Mouse (Mus musculus) thymus, adult 2 months (tissue): Measurements from ENCODE around the gene Pin4. TPM values are rescaled to one million over a fixed set of nuclear protein-coding genes. Genes with fewer than 3 reads are reported as not detected.
"Not testable (repeated sequence)": the region's sequence is repeated elsewhere in the genome, so short reads cannot be mapped to it uniquely, and the experiment has no call there.

Source experiments
- DNase-seq: peaks from one replicate; pipeline ENCODE4 v3.0.0; 2021
- H3K27ac ChIP-seq: fragments of 200-500 bp; 2 replicates; pipeline ENCODE4 v1.5.1; 2012; ENCODE audit warnings: low read length, control low read depth; ENCODE audit not compliant: control insufficient read depth, insufficient read depth
- H3K27me3 ChIP-seq: fragments of 200-500 bp; 2 replicates; pipeline ENCODE4 v1.6.1; 2012; ENCODE audit warnings: mild to moderate bottlenecking, low read length, moderate library complexity, mixed read lengths; ENCODE audit not compliant: control insufficient read depth, insufficient read depth
- H3K36me3 ChIP-seq: fragments of 200-500 bp; 2 replicates; pipeline ENCODE4 v1.6.1; 2012; ENCODE audit warnings: mild to moderate bottlenecking, low read length, moderate library complexity; ENCODE audit not compliant: control insufficient read depth, insufficient read depth
- H3K4me1 ChIP-seq: fragments of 200-500 bp; replicated peaks from 2 replicates; pipeline ENCODE4 v1.6.1; 2012; ENCODE audit warnings: low read length; ENCODE audit not compliant: control insufficient read depth, insufficient read depth
- H3K4me3 ChIP-seq: fragments of 200-500 bp; 2 replicates; pipeline ENCODE4 v1.5.1; 2012; ENCODE audit warnings: mild to moderate bottlenecking, low read length, control low read depth, moderate library complexity; ENCODE audit not compliant: control insufficient read depth, insufficient read depth
- CTCF ChIP-seq: fragments of 200-500 bp; IDR thresholded peaks from 2 replicates; pipeline ENCODE4 v1.5.1; 2012; ENCODE audit warnings: mild to moderate bottlenecking, control low read depth, low read length, moderate library complexity, borderline replicate concordance; ENCODE audit not compliant: control insufficient read depth, poor library complexity, insufficient read depth; ENCODE audit errors: extremely low read depth
- POLR2A ChIP-seq: fragments of 200-500 bp; IDR thresholded peaks from 2 replicates; pipeline ENCODE4 v1.6.1; 2012; ENCODE audit warnings: mild to moderate bottlenecking, low read length, control low read depth, moderate library complexity; ENCODE audit not compliant: control insufficient read depth, poor library complexity, insufficient read depth; ENCODE audit errors: extremely low read depth
- WGBS: fragments of 180-500 bp; shearing (Covaris S2); methylation state at CpG from one replicate; pipeline ENCODE4 v1.1.7; 2018; 5-methylcytosine and 5-hydroxymethylcytosine counted together
- polyA plus RNA-seq: library from polyadenylated mRNA; depleted of rRNA; stranded (reverse); fragments of >200 nt; gene quantifications from 2 replicates; pipeline ENCODE4 v1.2.3, GENCODE M21; 2012

Gene Pin4
- polyA plus RNA-seq, 1 experiment, result 1.6 TPM

DNA sequence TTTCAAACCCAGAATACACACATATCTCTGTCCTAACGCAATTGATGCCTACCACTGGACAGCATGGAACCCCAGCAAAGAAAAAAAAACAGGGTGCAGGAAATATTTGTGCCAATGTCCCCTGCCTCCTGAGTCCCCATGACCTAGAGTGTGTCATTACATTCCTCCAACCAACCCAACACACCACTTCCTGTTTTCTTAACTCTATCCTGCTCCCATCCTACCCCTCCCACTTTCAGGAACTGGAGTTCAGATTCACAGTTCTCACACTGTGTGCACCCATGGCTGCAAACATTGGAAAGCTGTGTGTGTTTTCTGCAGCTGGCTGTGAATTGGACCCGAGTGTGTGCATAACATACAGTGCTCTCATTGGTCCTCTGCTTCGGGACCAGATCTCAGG is 28.6 kb upstream of the Pin4 start:
- 81% methylated on average over 3 of the region's 3 CpGs for whole genome bisulfite sequencing
- Histone ChIP-seq H3K4me1 (no peaks in the 10 kb centered on the region), H3K36me3 (no peaks in the 10 kb centered on the region), H3K27me3 (no peaks in the 10 kb centered on the region), H3K27ac (no peak overlapping the region), H3K4me3 (no peak overlapping the region)
- TF ChIP-seq CTCF (no peak), POLR2A (no peak)
- DNase-seq, result no peak

DNA sequence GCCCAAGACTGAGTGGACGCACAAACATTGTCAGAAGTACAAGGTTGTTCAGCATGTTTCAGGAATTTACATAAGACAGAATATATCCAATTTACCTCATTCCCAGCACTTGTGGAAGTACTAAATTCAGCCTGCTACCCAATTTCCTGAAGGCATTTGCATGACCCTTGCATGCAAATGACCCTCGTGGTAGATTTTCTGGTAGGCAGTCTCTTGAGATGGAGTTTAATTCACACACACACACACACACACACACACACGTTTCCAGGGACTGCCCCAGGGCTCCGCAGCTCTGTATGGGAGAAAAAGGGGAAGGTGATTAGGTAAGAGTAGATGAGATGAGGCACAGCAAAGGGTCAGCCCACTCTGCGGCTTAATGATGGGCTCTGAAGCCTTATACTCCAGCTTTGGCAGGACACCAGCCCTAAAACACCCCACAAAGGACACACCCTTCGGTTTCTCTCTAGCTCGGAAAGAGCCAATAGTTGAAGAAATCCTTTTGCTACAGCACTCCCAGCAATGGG is 24.8 kb upstream of the Pin4 start:
- Histone ChIP-seq H3K27me3 (no peaks in the 10 kb centered on the region), H3K4me1 (no peaks in the 10 kb centered on the region), H3K4me3 (no peak overlapping the region), H3K27ac (no peak overlapping the region), H3K36me3 (no peaks in the 10 kb centered on the region)
- no peak for DNase-seq
- TF ChIP-seq CTCF, result no peak
- TF ChIP-seq POLR2A, result no peak
- 40% methylated on average over 7 of the region's 7 CpGs for WGBS

DNA sequence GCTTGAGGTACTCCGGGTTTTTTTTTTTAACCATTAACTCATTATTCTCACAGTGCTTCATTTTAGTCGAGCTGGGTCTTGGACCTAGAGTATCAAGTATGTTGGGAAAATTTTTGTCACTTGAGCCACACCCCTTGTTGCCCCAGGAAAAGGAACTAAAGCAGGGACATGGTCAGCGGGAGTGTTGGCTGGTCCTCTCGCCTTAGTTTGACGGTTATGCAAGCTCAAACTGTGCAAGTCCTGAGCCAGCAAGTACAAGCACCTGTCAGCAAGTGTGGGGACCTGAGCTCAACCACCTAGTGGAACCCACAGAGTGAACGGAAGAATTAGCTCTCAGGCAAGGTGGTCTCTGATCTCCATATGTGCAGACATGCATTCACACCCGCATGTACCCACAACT is 17.4 kb upstream of the Pin4 start:
- no peak overlapping the region for H3K27ac ChIP-seq

DNA sequence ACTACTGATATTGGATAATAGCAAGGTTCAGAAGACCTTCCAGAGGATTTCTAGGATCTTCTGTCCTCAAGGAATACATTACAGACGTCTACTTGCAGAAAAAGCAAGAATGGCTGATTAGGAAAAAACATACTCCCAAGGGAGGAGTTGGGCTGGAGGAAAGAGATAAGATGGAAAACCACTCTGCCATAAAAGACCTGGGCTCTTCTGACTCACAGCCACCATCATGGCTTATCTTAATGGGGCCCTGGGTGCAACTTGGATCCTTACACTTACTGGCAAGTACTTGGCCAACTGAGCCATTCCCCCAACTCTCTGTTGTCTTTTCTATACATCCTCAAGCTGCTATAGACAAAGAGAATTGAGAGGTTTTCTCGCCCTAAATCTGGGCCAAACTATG is 15.4 kb upstream of the Pin4 start:
- not testable (repeated sequence) for DNase-seq, H3K27me3 ChIP-seq, H3K36me3 ChIP-seq, H3K4me3 ChIP-seq, H3K27ac ChIP-seq, H3K4me1 ChIP-seq
- WGBS, result 90% methylated on average over 2 of the region's 2 CpGs

More for the DNA sequence above, 17.4 kb upstream of the Pin4 start:
- TF ChIP-seq POLR2A (no peak), CTCF (no peak)
- Histone ChIP-seq H3K4me3 (no peak overlapping the region), H3K27me3 (no peaks in the 10 kb centered on the region), H3K36me3 (no peaks in the 10 kb centered on the region), H3K4me1 (no peaks in the 10 kb centered on the region)
- 42% methylated on average over 7 of the region's 7 CpGs for WGBS
- no peak for DNase-seq

DNA sequence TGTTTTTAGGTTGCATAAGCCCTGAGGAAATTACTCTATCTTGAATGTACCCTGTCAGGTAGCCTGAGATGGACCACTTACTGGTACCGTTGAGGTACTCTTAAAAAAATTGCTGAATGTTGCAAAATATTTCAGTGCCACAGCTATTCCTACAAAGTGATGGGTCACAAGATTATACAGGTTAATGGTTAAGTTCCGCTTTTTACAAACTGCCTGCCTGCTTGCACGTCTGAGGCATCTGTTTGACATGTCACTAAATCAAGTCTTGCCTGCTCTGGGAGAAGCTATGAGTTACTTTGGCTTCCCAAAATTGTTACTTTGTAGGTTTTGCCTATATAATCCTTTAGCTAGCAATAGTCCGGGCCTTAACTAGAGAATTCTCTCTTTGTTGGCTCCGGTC is 9.9 kb upstream of the Pin4 start:
- not testable (repeated sequence) for H3K27ac ChIP-seq, H3K4me1 ChIP-seq, DNase-seq, H3K27me3 ChIP-seq, H3K4me3 ChIP-seq, H3K36me3 ChIP-seq
- 37% methylated on average over 5 of the region's 5 CpGs for WGBS

DNA sequence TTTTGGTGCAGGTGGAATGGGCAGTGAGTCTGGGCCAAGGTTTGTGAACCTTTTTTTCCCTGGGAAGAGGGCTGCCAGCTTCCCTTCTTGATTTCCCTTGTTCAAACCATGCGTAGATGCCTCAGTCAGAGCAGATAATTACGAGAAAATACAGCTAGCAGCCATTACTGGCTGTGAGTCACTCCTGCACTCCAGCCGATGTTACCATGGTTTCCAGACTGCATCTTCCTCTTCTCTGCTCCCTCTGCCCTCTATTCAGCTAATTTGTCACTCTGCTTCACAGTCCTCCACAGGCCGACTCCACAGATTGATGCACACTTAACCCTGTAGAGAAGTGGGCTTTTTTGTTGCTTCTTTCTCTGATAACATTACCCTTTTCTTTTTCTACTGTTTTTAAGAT is 3.6 kb upstream of the Pin4 start:
- Histone ChIP-seq H3K27me3 (no peaks in the 10 kb centered on the region), H3K4me1 (peaks cover 3% of the 10 kb centered on the region; the same call in 1 of the 2 replicates), H3K36me3 (no peaks in the 10 kb centered on the region), H3K4me3 (no peak overlapping the region), H3K27ac (no peak overlapping the region)
- TF ChIP-seq POLR2A (no peak), CTCF (no peak)
- 24% methylated on average over 4 of the region's 4 CpGs for WGBS
- no peak for DNase-seq

DNA sequence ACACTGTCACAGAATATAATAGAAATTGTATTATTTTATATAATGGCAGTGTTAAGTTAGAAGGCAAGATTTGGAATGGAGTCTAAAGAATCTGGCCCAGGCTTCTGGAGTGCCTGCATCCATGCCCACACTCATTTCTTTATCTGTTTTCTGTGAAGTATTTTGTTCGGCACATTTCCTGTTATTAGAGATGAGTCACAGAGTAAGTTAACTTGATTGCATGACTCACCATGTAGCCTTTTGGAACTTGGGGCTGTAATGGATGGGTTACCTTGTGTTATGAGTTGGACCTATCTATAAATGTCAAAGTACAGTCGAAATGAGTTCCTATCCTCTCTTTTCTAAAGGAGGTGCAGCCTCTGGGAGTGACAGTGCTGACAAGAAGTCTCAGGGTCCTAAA is 2.1 kb downstream of the Pin4 start:
- H3K27me3 ChIP-seq, result no peaks in the 10 kb centered on the region
- peaks cover 3% of the 10 kb centered on the region; the same call in 1 of the 2 replicates for H3K4me1 ChIP-seq
- TF ChIP-seq POLR2A (no peak), CTCF (no peak)
- peaks cover 3% of the 10 kb centered on the region; the same call in 1 of the 2 replicates for H3K36me3 ChIP-seq
- no peak overlapping the region for H3K27ac ChIP-seq
- no peak for DNase-seq
- WGBS, result 98% methylated on average over 2 of the region's 2 CpGs
- H3K4me3 ChIP-seq, result no peak overlapping the region
